Mouse (Mus musculus): ENCODE results near the gene Gosr2. TPM values are rescaled to one million over a fixed set of nuclear protein-coding genes. Genes with fewer than 3 reads are reported as not detected.

Gene Gosr2
- polyA plus RNA-seq, 1 experiment = 73.2 TPM

- H3K4me3 ChIP-seq (ENCODE audit: insufficient read depth, poor library complexity, severe bottlenecking) = no peak overlapping the region
- peaks cover 68% of the 10 kb centered on the region for H3K79me3 ChIP-seq (ENCODE audit: low read depth)
- H3K36me3 ChIP-seq (ENCODE audit: control insufficient read depth, insufficient read depth) = peaks cover 38% of the 10 kb centered on the region
- no peak overlapping the region for H3ac ChIP-seq (ENCODE audit: control insufficient read depth, insufficient read length, low read depth)
- no peak for TF ChIP-seq MYOD1 (IDR thresholded peaks at IDR 0.05; ENCODE audit: control insufficient read depth, insufficient read length, low read depth)
- no peak for TF ChIP-seq USF1 (IDR thresholded peaks at IDR 0.05; ENCODE audit: low read depth)
- TF ChIP-seq CTCF (IDR thresholded peaks at IDR 0.05; ENCODE audit: control insufficient read depth, insufficient read depth, insufficient read length) = no peak
- TF ChIP-seq MYOG (IDR thresholded peaks at IDR 0.05; ENCODE audit: control insufficient read depth, extremely low read depth, insufficient read length) = no peak
- no peak for TF ChIP-seq FOSL1 (IDR thresholded peaks at IDR 0.05; ENCODE audit: insufficient read depth, low read length, poor library complexity, severe bottlenecking)
- TF ChIP-seq CEBPB (IDR thresholded peaks at IDR 0.05; ENCODE audit: low read depth) = no peak
- TF ChIP-seq MAX (IDR thresholded peaks at IDR 0.05) = no peak
- peaks cover 93% of the 10 kb centered on the region for H3K79me2 ChIP-seq (ENCODE audit: control insufficient read depth, insufficient read depth)
- no peaks in the 10 kb centered on the region for H3K27me3 ChIP-seq (ENCODE audit: control insufficient read depth, insufficient read depth, insufficient read length)
Observed at GRCm38 (mm10) chr11:103691036-103691435, 6.7 kb downstream of the Gosr2 start.

DNA sequence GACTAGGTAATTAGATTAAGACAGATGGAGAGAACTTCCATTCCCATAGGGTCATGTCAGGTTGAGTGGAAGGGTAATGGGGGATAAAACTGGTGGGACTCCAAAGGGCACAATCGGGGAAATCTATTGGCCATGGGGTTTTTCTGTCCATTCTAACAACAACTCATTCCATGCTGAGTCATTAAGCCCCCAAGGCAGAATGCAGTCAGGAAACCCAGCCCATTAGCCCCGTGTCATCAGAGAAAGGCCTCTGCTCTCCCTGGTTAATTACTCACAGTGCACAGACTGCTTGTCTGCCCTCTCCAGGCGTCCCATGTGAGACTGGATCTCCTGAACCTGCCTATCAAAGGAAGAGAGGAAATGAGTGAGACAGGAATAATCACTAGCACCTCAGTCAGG lies 8.7 kb downstream of the Gosr2 start:
- Histone ChIP-seq H3K79me3 (ENCODE audit: low read depth) (peaks cover 52% of the 10 kb centered on the region), H3K36me3 (ENCODE audit: control insufficient read depth, insufficient read depth) (peaks cover 35% of the 10 kb centered on the region), H3K79me2 (ENCODE audit: control insufficient read depth, insufficient read depth) (peaks cover 72% of the 10 kb centered on the region), H3K4me3 (ENCODE audit: insufficient read depth, poor library complexity, severe bottlenecking) (no peak overlapping the region), H3K27me3 (ENCODE audit: control insufficient read depth, insufficient read depth, insufficient read length) (no peaks in the 10 kb centered on the region), H3ac (ENCODE audit: control insufficient read depth, insufficient read length, low read depth) (no peak overlapping the region)
- TF ChIP-seq USF1 (IDR thresholded peaks at IDR 0.05; ENCODE audit: low read depth) (no peak), MYOD1 (IDR thresholded peaks at IDR 0.05; ENCODE audit: control insufficient read depth, insufficient read length, low read depth) (no peak), CEBPB (IDR thresholded peaks at IDR 0.05; ENCODE audit: low read depth) (no peak), MAX (IDR thresholded peaks at IDR 0.05) (no peak), FOSL1 (IDR thresholded peaks at IDR 0.05; ENCODE audit: insufficient read depth, low read length, poor library complexity, severe bottlenecking) (no peak), MYOG (IDR thresholded peaks at IDR 0.05; ENCODE audit: control insufficient read depth, extremely low read depth, insufficient read length) (no peak), CTCF (IDR thresholded peaks at IDR 0.05; ENCODE audit: control insufficient read depth, insufficient read depth, insufficient read length) (no peak)

DNA sequence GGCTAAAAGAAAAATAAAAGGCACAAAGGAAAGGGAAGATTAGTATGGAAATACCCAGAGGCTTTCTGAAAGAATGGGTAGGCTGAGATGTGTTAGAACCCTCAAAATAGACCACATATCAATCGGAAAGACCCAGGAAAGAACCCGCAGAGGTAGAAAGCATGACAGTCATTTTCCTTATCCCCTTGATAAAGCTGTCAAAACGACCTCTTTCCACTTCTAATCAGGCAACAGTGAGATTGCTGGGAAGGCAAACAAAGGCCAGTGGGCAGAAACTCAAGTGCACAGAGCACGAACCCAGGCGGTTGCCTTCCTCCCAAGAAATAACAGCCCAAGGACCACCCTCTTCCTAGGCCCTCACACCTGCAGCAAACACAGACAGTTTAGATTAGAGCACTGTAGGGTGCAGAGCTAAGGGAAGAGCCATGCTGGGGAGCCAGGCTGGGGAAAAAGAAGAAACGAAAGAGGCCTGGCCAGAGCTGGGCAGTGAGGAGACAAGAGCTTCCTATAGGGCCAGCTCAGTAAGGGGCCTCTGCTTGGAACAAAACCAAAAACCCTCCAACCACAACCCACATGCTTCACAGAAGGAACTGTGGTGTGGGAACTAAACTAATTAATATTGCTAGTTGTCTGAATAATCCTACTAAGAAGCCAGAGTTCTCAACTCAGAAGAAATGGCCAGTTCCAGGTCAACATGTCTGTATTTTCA lies 9.3 kb downstream of the Gosr2 start:
- no peak overlapping the region for H3ac ChIP-seq (ENCODE audit: control insufficient read depth, insufficient read length, low read depth)
- peaks cover 48% of the 10 kb centered on the region for H3K79me3 ChIP-seq (ENCODE audit: low read depth)
- H3K4me3 ChIP-seq (ENCODE audit: insufficient read depth, poor library complexity, severe bottlenecking) = no peak overlapping the region
- peaks cover 37% of the 10 kb centered on the region for H3K36me3 ChIP-seq (ENCODE audit: control insufficient read depth, insufficient read depth)
- H3K27me3 ChIP-seq (ENCODE audit: control insufficient read depth, insufficient read depth, insufficient read length) = no peaks in the 10 kb centered on the region
- peaks cover 68% of the 10 kb centered on the region for H3K79me2 ChIP-seq (ENCODE audit: control insufficient read depth, insufficient read depth)
- TF ChIP-seq MYOG (IDR thresholded peaks at IDR 0.05; ENCODE audit: control insufficient read depth, extremely low read depth, insufficient read length) = no peak
- no peak for TF ChIP-seq MYOD1 (IDR thresholded peaks at IDR 0.05; ENCODE audit: control insufficient read depth, insufficient read length, low read depth)
- no peak for TF ChIP-seq CEBPB (IDR thresholded peaks at IDR 0.05; ENCODE audit: low read depth)
- TF ChIP-seq MAX (IDR thresholded peaks at IDR 0.05) = no peak
- TF ChIP-seq CTCF (IDR thresholded peaks at IDR 0.05; ENCODE audit: control insufficient read depth, insufficient read depth, insufficient read length) = no peak
- TF ChIP-seq USF1 (IDR thresholded peaks at IDR 0.05; ENCODE audit: low read depth) = no peak
- no peak for TF ChIP-seq FOSL1 (IDR thresholded peaks at IDR 0.05; ENCODE audit: insufficient read depth, low read length, poor library complexity, severe bottlenecking)

- Histone ChIP-seq H3K36me3 (ENCODE audit: control insufficient read depth, insufficient read depth) (peaks cover 53% of the 10 kb centered on the region), H3K4me3 (ENCODE audit: insufficient read depth, poor library complexity, severe bottlenecking) (no peak overlapping the region), H3K27me3 (ENCODE audit: control insufficient read depth, insufficient read depth, insufficient read length) (no peaks in the 10 kb centered on the region), H3ac (ENCODE audit: control insufficient read depth, insufficient read length, low read depth) (no peak overlapping the region), H3K79me3 (ENCODE audit: low read depth) (peaks cover 36% of the 10 kb centered on the region), H3K79me2 (ENCODE audit: control insufficient read depth, insufficient read depth) (peaks cover 65% of the 10 kb centered on the region)
- TF ChIP-seq FOSL1 (IDR thresholded peaks at IDR 0.05; ENCODE audit: insufficient read depth, low read length, poor library complexity, severe bottlenecking) = no peak
- TF ChIP-seq MYOD1 (IDR thresholded peaks at IDR 0.05; ENCODE audit: control insufficient read depth, insufficient read length, low read depth) = peak; percentile 73
- TF ChIP-seq MAX (IDR thresholded peaks at IDR 0.05) = no peak
- TF ChIP-seq USF1 (IDR thresholded peaks at IDR 0.05; ENCODE audit: low read depth) = no peak
- no peak for TF ChIP-seq MYOG (IDR thresholded peaks at IDR 0.05; ENCODE audit: control insufficient read depth, extremely low read depth, insufficient read length)
- TF ChIP-seq CTCF (IDR thresholded peaks at IDR 0.05; ENCODE audit: control insufficient read depth, insufficient read depth, insufficient read length) = no peak
- no peak for TF ChIP-seq CEBPB (IDR thresholded peaks at IDR 0.05; ENCODE audit: low read depth)
Observed at GRCm38 (mm10) chr11:103686706-103687105, 11.0 kb downstream of the Gosr2 start.

DNA sequence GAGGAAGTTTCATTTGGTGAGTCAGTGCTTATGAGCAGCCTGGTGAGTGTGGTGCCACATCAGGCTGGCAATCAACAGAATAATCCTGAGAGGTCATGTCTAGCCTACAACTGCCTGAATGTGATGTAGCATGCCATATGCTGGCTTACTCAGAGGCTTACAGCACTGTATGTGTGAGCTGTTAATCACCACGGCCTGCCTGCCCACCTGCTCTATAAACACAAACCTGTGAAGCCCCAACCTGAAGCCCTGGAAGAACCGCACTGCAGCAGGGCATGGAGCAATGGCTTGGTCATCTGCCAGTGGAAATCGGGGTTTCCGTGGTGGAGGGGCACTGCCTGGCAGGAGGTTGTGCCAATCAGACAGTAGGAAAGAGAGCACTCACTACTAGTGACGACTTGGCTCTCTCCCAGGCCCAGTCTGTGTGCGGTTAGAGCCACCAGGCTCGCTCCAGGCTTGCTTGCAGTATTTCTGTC lies 12.4 kb downstream of the Gosr2 start:
- H3ac ChIP-seq (ENCODE audit: control insufficient read depth, insufficient read length, low read depth) = no peak overlapping the region
- peaks cover 22% of the 10 kb centered on the region for H3K79me3 ChIP-seq (ENCODE audit: low read depth)
- peaks cover 66% of the 10 kb centered on the region for H3K36me3 ChIP-seq (ENCODE audit: control insufficient read depth, insufficient read depth)
- no peaks in the 10 kb centered on the region for H3K27me3 ChIP-seq (ENCODE audit: control insufficient read depth, insufficient read depth, insufficient read length)
- peaks cover 51% of the 10 kb centered on the region for H3K79me2 ChIP-seq (ENCODE audit: control insufficient read depth, insufficient read depth)
- TF ChIP-seq FOSL1 (IDR thresholded peaks at IDR 0.05; ENCODE audit: insufficient read depth, low read length, poor library complexity, severe bottlenecking) (peak; percentile 70), MYOG (IDR thresholded peaks at IDR 0.05; ENCODE audit: control insufficient read depth, extremely low read depth, insufficient read length) (no peak), MYOD1 (IDR thresholded peaks at IDR 0.05; ENCODE audit: control insufficient read depth, insufficient read length, low read depth) (peak; percentile 95), CEBPB (IDR thresholded peaks at IDR 0.05; ENCODE audit: low read depth) (peak; percentile 35), CTCF (IDR thresholded peaks at IDR 0.05; ENCODE audit: control insufficient read depth, insufficient read depth, insufficient read length) (no peak)
- no peak overlapping the region for H3K4me3 ChIP-seq (ENCODE audit: insufficient read depth, poor library complexity, severe bottlenecking)
